Mouse (Mus musculus): ENCODE data around the gene Nkain4. TPM values are rescaled to one million over a fixed set of nuclear protein-coding genes. Genes with fewer than 3 reads are reported as not detected.

The Nkain4 gene
- polyA plus RNA-seq, 1 experiment: 123 TPM

GRCm38 (mm10) chr2:180959605-180960004, 5.1 kb upstream of the Nkain4 start:
- TF ChIP-seq POLR2A (IDR thresholded peaks at IDR 0.05; ENCODE audit: borderline replicate concordance, extremely low read depth, low read depth, low read length) (no peak), CTCF (IDR thresholded peaks at IDR 0.05; ENCODE audit: insufficient read depth, low read length) (no peak)
- 55% methylated on average over 7 of the region's 7 CpGs for WGBS
- H3K4me3 ChIP-seq (replicated peaks; ENCODE audit: extremely low read depth, low read depth, low read length): no peak overlapping the region
- H3K4me1 ChIP-seq (ENCODE audit: control insufficient read depth, insufficient read depth, low read length): no peaks in the 10 kb centered on the region; the same call in 1 of the 2 replicates
- no peak for DNase-seq

GRCm38 (mm10) chr2:180953638-180954037, 861 bp downstream of the Nkain4 start:
- H3K4me3 ChIP-seq (replicated peaks; ENCODE audit: extremely low read depth, low read depth, low read length): peak overlapping the region; percentile 50
- H3K4me1 ChIP-seq (ENCODE audit: control insufficient read depth, insufficient read depth, low read length): 0 out of 2 replicates have a peak, but pooled peaks cover 2% of the 10 kb centered on the region
- 31% methylated on average over 2 of the region's 2 CpGs for WGBS
- DNase-seq: no peak
- TF ChIP-seq CTCF (IDR thresholded peaks at IDR 0.05; ENCODE audit: insufficient read depth, low read length): no peak
- TF ChIP-seq POLR2A (IDR thresholded peaks at IDR 0.05; ENCODE audit: borderline replicate concordance, extremely low read depth, low read depth, low read length): no peak

- no peak overlapping the region for H3K4me3 ChIP-seq (replicated peaks; ENCODE audit: extremely low read depth, low read depth, low read length)
- 19% methylated on average over 9 of the region's 9 CpGs for WGBS
- TF ChIP-seq POLR2A (IDR thresholded peaks at IDR 0.05; ENCODE audit: borderline replicate concordance, extremely low read depth, low read depth, low read length) (no peak), CTCF (IDR thresholded peaks at IDR 0.05; ENCODE audit: insufficient read depth, low read length) (no peak)
- no peak for DNase-seq
- 0 out of 2 replicates have a peak, but pooled peaks cover 2% of the 10 kb centered on the region for H3K4me1 ChIP-seq (ENCODE audit: control insufficient read depth, insufficient read depth, low read length)
Measured at GRCm38 (mm10) chr2:180952731-180953171, 1.7 kb downstream of the Nkain4 start.

GRCm38 (mm10) chr2:180949947-180950346, 4.6 kb downstream of the Nkain4 start:
- 0 out of 2 replicates have a peak, but pooled peaks cover 2% of the 10 kb centered on the region for H3K4me1 ChIP-seq (ENCODE audit: control insufficient read depth, insufficient read depth, low read length)
- 33% methylated on average over 1 of the region's 1 CpGs for WGBS
- no peak overlapping the region for H3K4me3 ChIP-seq (replicated peaks; ENCODE audit: extremely low read depth, low read depth, low read length)
- no peak for DNase-seq
- TF ChIP-seq POLR2A (IDR thresholded peaks at IDR 0.05; ENCODE audit: borderline replicate concordance, extremely low read depth, low read depth, low read length) (no peak), CTCF (IDR thresholded peaks at IDR 0.05; ENCODE audit: insufficient read depth, low read length) (no peak)

GRCm38 (mm10) chr2:180941869-180942268, 12.6 kb downstream of the Nkain4 start:
- DNase-seq: no peak
- TF ChIP-seq POLR2A (IDR thresholded peaks at IDR 0.05; ENCODE audit: borderline replicate concordance, extremely low read depth, low read depth, low read length) (no peak), CTCF (IDR thresholded peaks at IDR 0.05; ENCODE audit: insufficient read depth, low read length) (no peak)

GRCm38 (mm10) chr2:180940187-180940586, 14.3 kb downstream of the Nkain4 start:
- H3K4me1 ChIP-seq (ENCODE audit: control insufficient read depth, insufficient read depth, low read length): no peaks in the 10 kb centered on the region
- DNase-seq: no peak
- TF ChIP-seq CTCF (IDR thresholded peaks at IDR 0.05; ENCODE audit: insufficient read depth, low read length) (no peak), POLR2A (IDR thresholded peaks at IDR 0.05; ENCODE audit: borderline replicate concordance, extremely low read depth, low read depth, low read length) (no peak)
- H3K4me3 ChIP-seq (replicated peaks; ENCODE audit: extremely low read depth, low read depth, low read length): no peak overlapping the region

More at GRCm38 (mm10) chr2:180941869-180942268, 12.6 kb downstream of the Nkain4 start:
- no peak overlapping the region for H3K4me3 ChIP-seq (replicated peaks; ENCODE audit: extremely low read depth, low read depth, low read length)
- no peaks in the 10 kb centered on the region for H3K4me1 ChIP-seq (ENCODE audit: control insufficient read depth, insufficient read depth, low read length)

GRCm38 (mm10) chr2:180932418-180932817, 22.1 kb downstream of the Nkain4 start:
- H3K4me3 ChIP-seq (replicated peaks; ENCODE audit: extremely low read depth, low read depth, low read length): no peak overlapping the region
- no peaks in the 10 kb centered on the region for H3K4me1 ChIP-seq (ENCODE audit: control insufficient read depth, insufficient read depth, low read length)
- 58% methylated on average over 1 of the region's 1 CpGs for WGBS
- TF ChIP-seq POLR2A (IDR thresholded peaks at IDR 0.05; ENCODE audit: borderline replicate concordance, extremely low read depth, low read depth, low read length): no peak
- no peak for TF ChIP-seq CTCF (IDR thresholded peaks at IDR 0.05; ENCODE audit: insufficient read depth, low read length)
- DNase-seq: no peak

GRCm38 (mm10) chr2:180928723-180929122, 25.8 kb downstream of the Nkain4 start, which contains the start of gene Birc7:
TSS of gene Birc7 (plus strand) at chr2:180929023.
- DNase-seq: no peak
- Histone ChIP-seq H3K4me1 (ENCODE audit: control insufficient read depth, insufficient read depth, low read length) (no peaks in the 10 kb centered on the region), H3K4me3 (replicated peaks; ENCODE audit: extremely low read depth, low read depth, low read length) (no peak within 1 kb of the TSS)
- 64% methylated on average over 4 of the region's 4 CpGs for WGBS
- TF ChIP-seq CTCF (IDR thresholded peaks at IDR 0.05; ENCODE audit: insufficient read depth, low read length) (no peak), POLR2A (IDR thresholded peaks at IDR 0.05; ENCODE audit: borderline replicate concordance, extremely low read depth, low read depth, low read length) (no peak)

GRCm38 (mm10) chr2:180925176-180925575, 29.3 kb downstream of the Nkain4 start:
- no peak overlapping the region for H3K4me3 ChIP-seq (replicated peaks; ENCODE audit: extremely low read depth, low read depth, low read length)
- H3K4me1 ChIP-seq (ENCODE audit: control insufficient read depth, insufficient read depth, low read length): no peaks in the 10 kb centered on the region
- peak; percentile 75 for DNase-seq
- TF ChIP-seq CTCF (IDR thresholded peaks at IDR 0.05; ENCODE audit: insufficient read depth, low read length) (peak; percentile 99), POLR2A (IDR thresholded peaks at IDR 0.05; ENCODE audit: borderline replicate concordance, extremely low read depth, low read depth, low read length) (no peak)
- 6% methylated on average over 4 of the region's 4 CpGs for WGBS

- WGBS: 92% methylated on average over 6 of the region's 6 CpGs
- Histone ChIP-seq H3K4me3 (replicated peaks; ENCODE audit: extremely low read depth, low read depth, low read length) (no peak overlapping the region), H3K4me1 (ENCODE audit: control insufficient read depth, insufficient read depth, low read length) (peaks cover 4% of the 10 kb centered on the region; the same call in 1 of the 2 replicates)
- DNase-seq: no peak
- TF ChIP-seq CTCF (IDR thresholded peaks at IDR 0.05; ENCODE audit: insufficient read depth, low read length) (no peak), POLR2A (IDR thresholded peaks at IDR 0.05; ENCODE audit: borderline replicate concordance, extremely low read depth, low read depth, low read length) (no peak)
Measured at GRCm38 (mm10) chr2:180922739-180923138, 31.8 kb downstream of the Nkain4 start.
